Mouse (Mus musculus): ENCODE data around the gene Ssmem1. TPM values are rescaled to one million over a fixed set of nuclear protein-coding genes. Genes with fewer than 3 reads are reported as not detected.

Ssmem1 gene
- 0.16 and 0.25 TPM in 2 replicates for polyA plus RNA-seq (2021; fragmentation: Nextera tagmentation)
- long read RNA-seq, experiment 1, partial matches to known transcripts: 0 of 3 reads
- long read RNA-seq, experiment 1, other reads (novel, unspliced or antisense): 1 of 3 reads
- long read RNA-seq, experiment 2: 0 reads

DNA sequence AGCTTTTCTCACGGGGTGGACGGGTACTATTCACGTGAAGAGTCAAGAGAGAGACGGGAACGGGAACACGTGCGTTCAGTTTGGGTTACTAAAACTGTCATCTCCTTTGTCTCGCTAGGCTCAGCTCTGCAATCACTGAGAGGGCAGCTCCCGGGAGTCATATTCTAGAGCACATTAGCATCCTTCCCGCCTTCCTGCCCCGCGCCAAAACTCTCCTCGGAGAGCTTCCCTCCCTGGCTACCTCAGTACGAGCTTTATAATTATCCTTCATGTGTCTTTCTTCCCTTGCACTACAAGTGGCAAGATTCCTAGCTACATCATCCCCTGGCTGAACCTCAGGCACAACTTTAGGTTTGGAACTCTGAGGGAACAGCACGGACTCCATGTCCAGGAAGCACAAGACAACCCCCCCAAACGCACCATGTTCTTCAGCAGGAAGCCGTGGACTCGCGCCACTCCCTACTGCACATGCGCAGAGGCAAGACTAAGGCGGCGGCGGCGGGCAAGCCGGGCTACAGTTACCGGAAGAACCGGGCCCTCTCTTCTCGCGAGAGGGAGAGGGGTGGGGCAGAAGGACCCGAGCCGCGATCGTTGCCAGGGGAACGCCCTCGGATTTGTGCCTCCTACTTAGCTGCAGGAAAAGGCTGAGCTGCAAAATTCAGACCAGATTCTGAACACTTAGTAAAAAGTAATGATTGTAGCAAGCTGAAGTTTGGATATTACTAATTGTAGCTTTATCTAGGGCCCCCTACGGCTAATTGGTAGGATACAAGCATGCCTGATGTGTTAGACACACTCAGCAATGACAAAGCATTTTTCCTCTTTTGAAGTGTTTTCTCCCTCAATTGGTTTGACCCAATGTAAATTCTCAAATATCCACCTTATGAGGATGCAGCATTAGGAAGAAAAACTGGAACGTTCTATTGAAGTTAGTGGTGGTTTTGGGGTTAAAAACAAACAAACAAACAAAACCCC, at the start of gene Ssmem1, which contains the start of gene Tmem209:
Gene Ssmem1, plus strand, starts transcription at position 585 of the 975 bp plus-strand sequence.
Gene Tmem209, minus strand, starts transcription at position 519 of the 975 bp plus-strand sequence.

DNA sequence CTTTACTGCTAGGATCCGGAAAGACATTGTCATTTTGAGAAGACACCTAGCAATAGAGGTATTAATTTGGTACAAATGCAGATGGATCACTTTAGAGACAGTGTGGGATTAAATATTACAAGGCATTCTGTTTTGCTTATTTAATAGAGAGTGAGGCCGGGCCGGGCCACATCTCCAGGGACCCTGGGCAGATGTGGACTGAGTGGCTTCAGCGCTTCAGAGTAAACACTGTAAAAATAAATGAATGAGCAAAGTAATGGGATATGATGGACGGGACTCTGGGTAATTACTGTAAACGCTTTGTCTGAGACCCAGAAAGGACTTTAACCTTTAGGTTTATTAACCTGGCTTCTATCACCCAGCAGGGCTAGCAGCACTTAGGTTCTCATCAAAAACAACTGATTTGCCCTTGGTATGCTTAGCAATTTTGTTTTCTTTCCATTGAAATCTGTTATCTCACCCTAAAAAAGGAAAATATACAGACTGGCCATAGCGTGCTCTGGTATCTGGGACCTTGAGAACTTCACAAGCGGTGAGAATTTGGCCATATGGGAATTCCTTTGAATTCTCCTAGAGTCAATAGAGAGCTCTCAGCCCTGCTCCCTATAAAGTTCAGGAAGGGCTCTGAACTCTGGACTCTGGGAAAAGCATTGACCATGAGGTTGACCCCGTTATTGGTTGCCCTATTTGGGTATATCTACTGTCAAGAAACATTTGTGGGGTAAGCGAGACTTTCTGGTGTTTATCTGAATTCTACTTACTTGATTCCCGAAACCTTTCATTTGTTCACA, 31.6 kb downstream of the Ssmem1 start, which contains the start of gene Cpa2:
Gene Cpa2, plus strand, starts transcription at position 574 of the 791 bp plus-strand sequence.

DNA sequence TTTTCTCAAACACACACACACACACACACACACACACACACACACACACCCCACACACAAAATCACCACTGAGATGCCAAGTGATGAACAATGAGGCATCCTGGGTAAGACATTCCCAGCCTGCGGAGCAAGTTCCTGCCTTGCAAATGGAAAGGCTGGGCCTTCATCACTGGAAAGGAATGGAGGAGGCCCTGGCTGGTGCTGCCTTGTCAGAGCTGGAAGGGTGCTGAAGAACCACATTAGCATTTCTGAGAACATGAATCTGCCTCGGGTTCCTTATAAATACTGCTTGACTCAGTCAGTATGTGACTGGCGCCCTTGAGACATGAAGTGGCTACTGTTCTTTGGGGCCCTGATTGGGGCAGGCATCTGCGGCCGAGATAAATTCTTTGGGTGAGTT, 58.4 kb downstream of the Ssmem1 start, which contains the start of gene Cpa4:
Gene Cpa4, plus strand, starts transcription at position 301 of the 400 bp plus-strand sequence.

Other genes starting within 250 kb of the Ssmem1 start
- 34.7 and 42.7 TPM in 2 replicates for gene Ube2h, start 205.3 kb upstream of the Ssmem1 start, polyA plus RNA-seq (2021; fragmentation: Nextera tagmentation)
- 28.7 and 40.5 TPM in 2 replicates for gene Zc3hc1, start 118.8 kb upstream of the Ssmem1 start, polyA plus RNA-seq (2021; fragmentation: Nextera tagmentation)
- gene Klhdc10, start 108.0 kb upstream of the Ssmem1 start, polyA plus RNA-seq (2021; fragmentation: Nextera tagmentation): 4.3 and 5.1 TPM in 2 replicates
- 28.7 and 41.4 TPM in 2 replicates for gene Tmem209, start 66 bp upstream of the Ssmem1 start, polyA plus RNA-seq (2021; fragmentation: Nextera tagmentation)
- 3.5 and 4.9 TPM in 2 replicates for gene Cpa2, start 31.7 kb downstream of the Ssmem1 start, polyA plus RNA-seq (2021; fragmentation: Nextera tagmentation)
- gene Cpa4, start 58.5 kb downstream of the Ssmem1 start, polyA plus RNA-seq (2021; fragmentation: Nextera tagmentation): 0.18 and 0.32 TPM in 2 replicates
- 0.11 TPM in 1 of 2 replicates, not detected in the other for gene Cpa5, start 101.2 kb downstream of the Ssmem1 start, polyA plus RNA-seq (2021; fragmentation: Nextera tagmentation)
- gene Cpa1, start 129.4 kb downstream of the Ssmem1 start, polyA plus RNA-seq (2021; fragmentation: Nextera tagmentation): not detected in 2 replicates
- 3.0 and 8.3 TPM in 2 replicates for gene Cep41, start 183.9 kb downstream of the Ssmem1 start, polyA plus RNA-seq (2021; fragmentation: Nextera tagmentation)
- gene Mest, start 213.7 kb downstream of the Ssmem1 start, polyA plus RNA-seq (2021; fragmentation: Nextera tagmentation): 46.8 and 66.7 TPM in 2 replicates

Data from left cerebral cortex, adult 6 months (tissue).